Mouse (Mus musculus) hindbrain, embryonic 11.5 days (tissue): Measurements from ENCODE around the gene Map3k5. TPM values are rescaled to one million over a fixed set of nuclear protein-coding genes. Genes with fewer than 3 reads are reported as not detected.

ENCODE experiments used
- ATAC-seq: fragments of 200-750 bp; cut with Nextera tagmentation; 2 replicates; pipeline ENCODE4 v1.8.0; 2017; ENCODE audit warnings: mild to moderate bottlenecking, moderate TSS enrichment, moderate library complexity; ENCODE audit not compliant: low FRiP score
- DNase-seq: peaks from one replicate; pipeline ENCODE4 v3.0.0-alpha.2; 2015; ENCODE audit warnings: low spot score
- H3K27ac ChIP-seq: fragments of 300-500 bp; sonication (generic); 2 replicates; pipeline ENCODE4 v1.5.1; 2014; ENCODE audit warnings: mild to moderate bottlenecking, low read depth, low read length
- H3K27me3 ChIP-seq: fragments of 300-500 bp; sonication (generic); 2 replicates; pipeline ENCODE4 v1.6.1; 2014; ENCODE audit warnings: mild to moderate bottlenecking, low read length, moderate library complexity, mixed read lengths; ENCODE audit not compliant: control insufficient read depth, insufficient read depth
- H3K36me3 ChIP-seq: fragments of 300-500 bp; sonication (generic); 2 replicates; pipeline ENCODE4 v1.6.1; 2014; ENCODE audit warnings: mild to moderate bottlenecking, low read length, moderate library complexity, mixed read lengths; ENCODE audit not compliant: control insufficient read depth, insufficient read depth
- H3K4me1 ChIP-seq: fragments of 300-500 bp; sonication (generic); replicated peaks from 2 replicates; pipeline ENCODE4 v1.6.1; 2014; ENCODE audit warnings: low read length, mixed read lengths; ENCODE audit not compliant: control insufficient read depth, insufficient read depth
- H3K4me2 ChIP-seq: fragments of 300-500 bp; sonication (generic); replicated peaks from 2 replicates; pipeline ENCODE4 v1.6.1; 2014; ENCODE audit warnings: mild to moderate bottlenecking, low read depth, low read length
- H3K4me3 ChIP-seq: fragments of 300-500 bp; sonication (generic); 2 replicates; pipeline ENCODE4 v1.5.1; 2014; ENCODE audit warnings: low read depth, low read length
- H3K9ac ChIP-seq: fragments of 300-500 bp; sonication (generic); 2 replicates; pipeline ENCODE4 v1.6.1; 2014; ENCODE audit warnings: low read depth, low read length
- H3K9me3 ChIP-seq: fragments of 300-500 bp; sonication (generic); 2 replicates; pipeline ENCODE4 v1.6.1; 2016; ENCODE audit warnings: low read length; ENCODE audit not compliant: control insufficient read depth
- WGBS: fragments of 180-500 bp; shearing (Covaris S2); extraction: QIAGEN DNeasy Blood & Tissue Kit; methylation state at CpG from one replicate; pipeline ENCODE4 v1.1.7; 2014; 5-methylcytosine and 5-hydroxymethylcytosine counted together
- polyA plus RNA-seq: library from polyadenylated mRNA; unstranded; fragments of >200 nt; fragmentation: Nextera tagmentation; extraction: Ambion mirVana; gene quantifications from 2 replicates; pipeline ENCODE4 v1.2.1, GENCODE M21; 2014

Map3k5 gene
- polyA plus RNA-seq, 1 experiment from 2014 or later = 0.66 TPM

GRCm38 (mm10) chr10:19904077-19904820 is 30.0 kb upstream of the Map3k5 start:
- H3K9me3 ChIP-seq = no peaks in the 10 kb centered on the region
- H3K4me3 ChIP-seq = no peak overlapping the region
- H3K4me2 ChIP-seq = no peak overlapping the region
- DNase-seq = no peak
- no peak for ATAC-seq
- H3K4me1 ChIP-seq = no peaks in the 10 kb centered on the region
- H3K27ac ChIP-seq = no peak overlapping the region
- H3K9ac ChIP-seq = no peak overlapping the region
- no peaks in the 10 kb centered on the region for H3K27me3 ChIP-seq
- no peaks in the 10 kb centered on the region for H3K36me3 ChIP-seq
- 83% methylated on average over 13 of the region's 13 CpGs for WGBS

- H3K9ac ChIP-seq = peak within 1 kb of the TSS; percentile 79
- H3K4me2 ChIP-seq = no peak within 1 kb of the TSS
- H3K9me3 ChIP-seq = no peaks in the 10 kb centered on the region
- WGBS = 0% methylated on average over 39 of the region's 60 CpGs
- DNase-seq (peak; percentile 96), ATAC-seq (peak; percentile 98)
- no peaks in the 10 kb centered on the region for H3K27me3 ChIP-seq
- H3K4me3 ChIP-seq = peak within 1 kb of the TSS; percentile 59
- no peaks in the 10 kb centered on the region for H3K36me3 ChIP-seq
- no peaks in the 10 kb centered on the region for H3K4me1 ChIP-seq
- H3K27ac ChIP-seq = peak within 1 kb of the TSS; percentile 79
These were observed 26.9 kb upstream of the Map3k5 start, which contains the start of gene Pex7 for GRCm38 (mm10) chr10:19907246-19907804. Gene Pex7, minus strand, starts transcription at chr10:19907689.

- H3K4me1 ChIP-seq = no peaks in the 10 kb centered on the region
- 76% methylated on average over 2 of the region's 2 CpGs for WGBS
- H3K36me3 ChIP-seq = no peaks in the 10 kb centered on the region
- H3K27me3 ChIP-seq = no peaks in the 10 kb centered on the region
- no peak overlapping the region for H3K9ac ChIP-seq
- H3K4me2 ChIP-seq = no peak overlapping the region
- H3K9me3 ChIP-seq = no peaks in the 10 kb centered on the region
- H3K27ac ChIP-seq = no peak overlapping the region
- ATAC-seq (no peak), DNase-seq (no peak)
- H3K4me3 ChIP-seq = no peak overlapping the region
These were observed 26.2 kb upstream of the Map3k5 start for GRCm38 (mm10) chr10:19908076-19908475.

GRCm38 (mm10) chr10:19910516-19910915 is 23.8 kb upstream of the Map3k5 start:
- H3K36me3 ChIP-seq = no peaks in the 10 kb centered on the region
- ATAC-seq = no peak
- no peak for DNase-seq
- H3K4me1 ChIP-seq = no peaks in the 10 kb centered on the region
- H3K4me3 ChIP-seq = no peak overlapping the region
- H3K9me3 ChIP-seq = no peaks in the 10 kb centered on the region
- H3K27me3 ChIP-seq = no peaks in the 10 kb centered on the region
- WGBS = 91% methylated on average over 2 of the region's 2 CpGs
- H3K9ac ChIP-seq = no peak overlapping the region
- no peak overlapping the region for H3K4me2 ChIP-seq
- H3K27ac ChIP-seq = no peak overlapping the region

GRCm38 (mm10) chr10:19911583-19911982 is 22.7 kb upstream of the Map3k5 start:
- Histone ChIP-seq H3K27me3 (no peaks in the 10 kb centered on the region), H3K4me2 (no peak overlapping the region), H3K27ac (no peak overlapping the region), H3K36me3 (no peaks in the 10 kb centered on the region), H3K4me1 (no peaks in the 10 kb centered on the region), H3K4me3 (no peak overlapping the region), H3K9ac (no peak overlapping the region), H3K9me3 (no peaks in the 10 kb centered on the region)
- WGBS = 56% methylated on average over 1 of the region's 1 CpGs
- DNase-seq = peak; percentile 18
- no peak for ATAC-seq

GRCm38 (mm10) chr10:19913806-19914205 is 20.5 kb upstream of the Map3k5 start:
- H3K9ac ChIP-seq = no peak overlapping the region
- no peaks in the 10 kb centered on the region for H3K27me3 ChIP-seq
- no peaks in the 10 kb centered on the region for H3K4me1 ChIP-seq
- ATAC-seq (no peak), DNase-seq (no peak)
- WGBS = 80% methylated on average over 4 of the region's 4 CpGs
- no peaks in the 10 kb centered on the region for H3K36me3 ChIP-seq
- H3K27ac ChIP-seq = no peak overlapping the region
- H3K9me3 ChIP-seq = no peaks in the 10 kb centered on the region
- no peak overlapping the region for H3K4me3 ChIP-seq
- H3K4me2 ChIP-seq = no peak overlapping the region

- Histone ChIP-seq H3K9ac (no peak overlapping the region), H3K27ac (no peak overlapping the region), H3K9me3 (no peaks in the 10 kb centered on the region), H3K27me3 (no peaks in the 10 kb centered on the region), H3K4me1 (no peaks in the 10 kb centered on the region), H3K4me3 (no peak overlapping the region), H3K36me3 (no peaks in the 10 kb centered on the region), H3K4me2 (no peak overlapping the region)
- DNase-seq (peak; percentile 13), ATAC-seq (no peak)
- 53% methylated on average over 1 of the region's 1 CpGs for WGBS
These were observed 19.0 kb upstream of the Map3k5 start for GRCm38 (mm10) chr10:19915301-19915700.

- no peaks in the 10 kb centered on the region for H3K9me3 ChIP-seq
- H3K4me1 ChIP-seq = no peaks in the 10 kb centered on the region
- DNase-seq (no peak), ATAC-seq (no peak)
- WGBS = 70% methylated on average over 4 of the region's 4 CpGs
- no peak overlapping the region for H3K9ac ChIP-seq
- H3K27me3 ChIP-seq = no peaks in the 10 kb centered on the region
- H3K27ac ChIP-seq = no peak overlapping the region
- no peak overlapping the region for H3K4me3 ChIP-seq
- H3K36me3 ChIP-seq = no peaks in the 10 kb centered on the region
- H3K4me2 ChIP-seq = no peak overlapping the region
These were observed 11.9 kb upstream of the Map3k5 start for GRCm38 (mm10) chr10:19922410-19922809.

GRCm38 (mm10) chr10:19924256-19924655 is 10.0 kb upstream of the Map3k5 start:
- 84% methylated on average over 2 of the region's 2 CpGs for WGBS
- Histone ChIP-seq H3K4me2 (no peak overlapping the region), H3K27ac (no peak overlapping the region), H3K9me3 (no peaks in the 10 kb centered on the region), H3K4me3 (no peak overlapping the region), H3K27me3 (no peaks in the 10 kb centered on the region), H3K9ac (no peak overlapping the region), H3K4me1 (no peaks in the 10 kb centered on the region), H3K36me3 (no peaks in the 10 kb centered on the region)
- ATAC-seq (no peak), DNase-seq (no peak)
